Comparison of ENCODE assay signal across 26 mouse cellular contexts in the genomic region with DNA sequence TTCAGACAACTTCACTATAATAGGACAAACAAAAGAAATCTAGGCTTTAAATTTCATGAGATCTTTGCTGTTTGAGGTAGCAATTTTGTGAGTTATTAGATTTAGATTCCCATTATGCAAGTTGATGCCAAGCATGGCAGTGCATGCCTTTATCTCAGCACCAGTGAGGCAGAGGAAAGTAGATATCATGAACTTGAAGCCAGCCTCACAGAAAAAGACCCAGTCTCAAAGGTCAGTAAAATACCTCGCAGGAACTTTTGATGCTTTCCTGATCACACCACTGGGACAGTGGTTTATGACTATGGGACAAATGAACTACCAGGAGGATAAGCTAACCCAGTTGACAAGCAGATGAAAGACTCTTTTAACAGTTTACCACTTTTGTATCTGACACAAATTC. TPM values are rescaled to one million over a fixed set of nuclear protein-coding genes. Genes with fewer than 3 reads are reported as not detected.
DNase-seq lines count a peak whose midpoint lies in the region; ATAC-seq and TF ChIP-seq lines count a peak whose summit lies in the region.
"Had no signal": no experiment of that assay in that cellular context is flagged by ENCODE, and none has a peak within 500 bp of the region (broad histone marks: within the 10 kb centered on the region; RNA-seq: fewer than 3 reads in every experiment).

No protein-coding gene starts in this region.

- peaks cover 64% of the 10 kb centered on the region for H3K79me2 ChIP-seq in MEL (ENCODE audit: control insufficient read depth, insufficient read depth, low read length, poor library complexity)
- peaks cover 100% of the 10 kb centered on the region for H3K79me2 ChIP-seq in myocyte (ENCODE audit: control insufficient read depth, insufficient read depth)

- TF ChIP-seq RAD21 in MEL (IDR thresholded peaks at IDR 0.05; ENCODE audit: low read depth, low read length), result no peak

- no peaks in the 10 kb centered on the region for H3K36me3 ChIP-seq in heart, embryonic 13.5 days
- 0 out of 2 replicates have a peak, but pooled peaks cover 2% of the 10 kb centered on the region for H3K36me3 ChIP-seq in heart, embryonic 11.5 days (ENCODE audit: control insufficient read depth, insufficient read depth, low read length)
- H3K36me3 ChIP-seq in MEL (ENCODE audit: control insufficient read depth in 1 of 2, insufficient read depth in 2 of 2, low read length in 2 of 2), result peaks cover 17 to 53% of the 10 kb centered on the region in 2 experiments
- no peaks in the 10 kb centered on the region for H3K36me3 ChIP-seq in intestine, embryonic 16.5 days (ENCODE audit: control insufficient read depth, insufficient read depth, low read length)
- H3K36me3 ChIP-seq in myocyte (ENCODE audit: control insufficient read depth, insufficient read depth), result no peaks in the 10 kb centered on the region
- H3K36me3 ChIP-seq in hindbrain, embryonic 16.5 days (ENCODE audit: control insufficient read depth, insufficient read depth, low read length), result no peaks in the 10 kb centered on the region
- H3K36me3 ChIP-seq: embryonic facial prominence, embryonic 13.5 days; forebrain, embryonic 12.5 days; forebrain, embryonic 15.5 days; hindbrain, embryonic 12.5 days; hindbrain, embryonic 15.5 days had no signal

- H3K4me1 ChIP-seq in heart, embryonic 13.5 days, result peaks cover 81% of the 10 kb centered on the region
- peaks cover 38% of the 10 kb centered on the region for H3K4me1 ChIP-seq in heart, embryonic 11.5 days (ENCODE audit: control insufficient read depth, insufficient read depth, low read length)
- H3K4me1 ChIP-seq in MEL (ENCODE audit: control insufficient read depth in 1 of 2, insufficient read depth in 2 of 2, low read length in 2 of 2), result peaks cover 18 to 36% of the 10 kb centered on the region in 2 experiments; a peak in 3 of 4 replicates
- H3K4me1 ChIP-seq in intestine, embryonic 16.5 days (ENCODE audit: control insufficient read depth, insufficient read depth, low read length), result peaks cover 33% of the 10 kb centered on the region
- H3K4me1 ChIP-seq in hindbrain, embryonic 16.5 days (ENCODE audit: control insufficient read depth, insufficient read depth, low read depth, low read length), result peaks cover 18% of the 10 kb centered on the region

- no peak for TF ChIP-seq POLR2A in MEL (IDR thresholded peaks at IDR 0.05; ENCODE audit: control insufficient read depth in 1 of 2, insufficient read depth in 1 of 2, low read depth in 1 of 2, low read length in 2 of 2, poor library complexity in 1 of 2)
- TF ChIP-seq POLR2A in myocyte (IDR thresholded peaks at IDR 0.05; ENCODE audit: insufficient read length, low read depth), result no peak

- no peak for ATAC-seq in heart, embryonic 13.5 days (ENCODE audit: extremely low read depth, insufficient number of reproducible peaks, low FRiP score, low TSS enrichment)
- no peak for ATAC-seq in heart, embryonic 11.5 days (replicated peaks; ENCODE audit: insufficient number of reproducible peaks, low FRiP score, low TSS enrichment)
- peak; percentile 68 for ATAC-seq in intestine, embryonic 16.5 days
- ATAC-seq in hindbrain, embryonic 16.5 days, result no peak
- ATAC-seq: activated CD4-positive, CD25-positive, alpha-beta regulatory T cell, adult 4 months; CD4-positive, CD25-positive, alpha-beta regulatory T cell, adult 4 months; forebrain, embryonic 15.5 days had no signal

- H3K4me3 ChIP-seq in heart, embryonic 13.5 days, result no peak overlapping the region
- no peak overlapping the region for H3K4me3 ChIP-seq in heart, embryonic 11.5 days (ENCODE audit: low read depth, low read length)
- H3K4me3 ChIP-seq in MEL (ENCODE audit: control insufficient read depth in 1 of 2, insufficient read depth in 1 of 2, low read depth in 2 of 2, low read length in 2 of 2), result no peak overlapping the region
- no peak overlapping the region for H3K4me3 ChIP-seq in intestine, embryonic 16.5 days (ENCODE audit: low read length)
- no peak overlapping the region for H3K4me3 ChIP-seq in myocyte
- H3K4me3 ChIP-seq in hindbrain, embryonic 16.5 days (ENCODE audit: low read length), result no peak overlapping the region
- H3K4me3 ChIP-seq: embryonic facial prominence, embryonic 10.5 days; embryonic facial prominence, embryonic 13.5 days; erythroblast, embryonic 14.5 days; forebrain, embryonic 12.5 days; forebrain, embryonic 15.5 days; heart, adult 2 months; heart, embryonic 12.5 days; hindbrain, embryonic 12.5 days; hindbrain, embryonic 15.5 days had no signal

- H3ac ChIP-seq in myocyte (ENCODE audit: control insufficient read depth, insufficient read length), result no peak overlapping the region

- peak in 1 of 2 experiments; percentile 13; a peak in 1 of 4 replicates for TF ChIP-seq EP300 in MEL (IDR thresholded peaks at IDR 0.05; ENCODE audit: low read depth in 1 of 2, low read length in 2 of 2)

- H3K9ac ChIP-seq in heart, embryonic 13.5 days, result no peak overlapping the region
- H3K9ac ChIP-seq in heart, embryonic 11.5 days (ENCODE audit: low read depth, low read length), result no peak overlapping the region
- no peak overlapping the region for H3K9ac ChIP-seq in MEL (ENCODE audit: control insufficient read depth, low read depth, low read length, poor library complexity, severe bottlenecking)
- H3K9ac ChIP-seq in intestine, embryonic 16.5 days (ENCODE audit: low read depth, low read length), result no peak overlapping the region
- H3K9ac ChIP-seq in hindbrain, embryonic 16.5 days (ENCODE audit: low read depth, low read length), result no peak overlapping the region
- H3K9ac ChIP-seq: embryonic facial prominence, embryonic 13.5 days; forebrain, embryonic 12.5 days; forebrain, embryonic 15.5 days; heart, embryonic 12.5 days; hindbrain, embryonic 12.5 days; hindbrain, embryonic 15.5 days had no signal

- no peak overlapping the region for H3K4me2 ChIP-seq in heart, embryonic 13.5 days
- no peak overlapping the region for H3K4me2 ChIP-seq in heart, embryonic 11.5 days
- H3K4me2 ChIP-seq in intestine, embryonic 16.5 days (ENCODE audit: low read depth, low read length), result no peak overlapping the region
- peak overlapping the region; percentile 5 for H3K4me2 ChIP-seq in myocyte (ENCODE audit: low read depth)
- no peak overlapping the region for H3K4me2 ChIP-seq in hindbrain, embryonic 16.5 days (ENCODE audit: low read length)
- H3K4me2 ChIP-seq: embryonic facial prominence, embryonic 13.5 days; forebrain, embryonic 12.5 days; forebrain, embryonic 15.5 days; heart, embryonic 12.5 days; hindbrain, embryonic 12.5 days; hindbrain, embryonic 15.5 days had no signal

- no peaks in the 10 kb centered on the region for H3K27me3 ChIP-seq in heart, embryonic 13.5 days (replicated peaks)
- H3K27me3 ChIP-seq in heart, embryonic 11.5 days (ENCODE audit: control insufficient read depth, insufficient read depth, low read length), result no peaks in the 10 kb centered on the region
- H3K27me3 ChIP-seq in MEL (ENCODE audit: control insufficient read depth in 1 of 2, insufficient read depth in 2 of 2, low read length in 2 of 2), result no peaks in the 10 kb centered on the region
- no peaks in the 10 kb centered on the region for H3K27me3 ChIP-seq in intestine, embryonic 16.5 days (replicated peaks; ENCODE audit: control insufficient read depth, insufficient read depth, low read length)
- no peaks in the 10 kb centered on the region for H3K27me3 ChIP-seq in myocyte (ENCODE audit: control insufficient read depth, insufficient read depth, insufficient read length)
- H3K27me3 ChIP-seq in hindbrain, embryonic 16.5 days (replicated peaks; ENCODE audit: control insufficient read depth, insufficient read depth, low read length), result no peaks in the 10 kb centered on the region
- H3K27me3 ChIP-seq: embryonic facial prominence, embryonic 13.5 days; forebrain, embryonic 12.5 days; forebrain, embryonic 15.5 days; heart, embryonic 12.5 days; hindbrain, embryonic 12.5 days; hindbrain, embryonic 15.5 days had no signal

- TF ChIP-seq CTCF in MEL (IDR thresholded peaks at IDR 0.05 in 2 of 3, conservative IDR thresholded peaks at IDR 0.05 in 1 of 3; ENCODE audit: control insufficient read depth in 1 of 3, insufficient read depth in 1 of 3, low read depth in 2 of 3, low read length in 3 of 3, poor library complexity in 1 of 3, severe bottlenecking in 1 of 3), result no peak

- 37% methylated on average over 1 of the region's 1 CpGs for WGBS in heart, embryonic 13.5 days
- 55% methylated on average over 1 of the region's 1 CpGs for WGBS in heart, embryonic 11.5 days (ENCODE audit: insufficient replicate concordance)
- WGBS in intestine, embryonic 16.5 days, result 28% methylated on average over 1 of the region's 1 CpGs
- 79% methylated on average over 1 of the region's 1 CpGs for WGBS in hindbrain, embryonic 16.5 days

- no peaks in the 10 kb centered on the region for H3K9me3 ChIP-seq in heart, embryonic 13.5 days
- H3K9me3 ChIP-seq in heart, embryonic 11.5 days (replicated peaks; ENCODE audit: control insufficient read depth, low read length), result no peaks in the 10 kb centered on the region
- no peaks in the 10 kb centered on the region for H3K9me3 ChIP-seq in MEL (replicated peaks; ENCODE audit: insufficient read depth, low read length)
- no peaks in the 10 kb centered on the region for H3K9me3 ChIP-seq in intestine, embryonic 16.5 days (ENCODE audit: control insufficient read depth, low read length)
- no peaks in the 10 kb centered on the region for H3K9me3 ChIP-seq in hindbrain, embryonic 16.5 days (ENCODE audit: control insufficient read depth, low read length)
- H3K9me3 ChIP-seq: embryonic facial prominence, embryonic 10.5 days; embryonic facial prominence, embryonic 13.5 days; forebrain, embryonic 12.5 days; forebrain, embryonic 15.5 days; heart, embryonic 12.5 days; hindbrain, embryonic 12.5 days; hindbrain, embryonic 15.5 days had no signal

- DNase-seq in MEL (ENCODE audit: low read depth, low spot score), result peak; percentile 37
- DNase-seq: adrenal gland, adult 8-10 months; adrenal gland, postnatal 25 days; cerebellum, adult 11-12 months; cerebellum, adult 8-10 months; cerebellum, postnatal 10 days; cerebellum, postnatal 36 days; embryo, embryonic 11 days; gastrocnemius, postnatal 25 days; heart, adult 2 months; kidney, adult 11 months had no signal

- H3K27ac ChIP-seq in heart, embryonic 13.5 days (replicated peaks), result 0 out of 2 replicates have a peak overlapping the region, but pooled peaks have one; percentile 7
- no peak overlapping the region for H3K27ac ChIP-seq in heart, embryonic 11.5 days (ENCODE audit: low read depth, low read length)
- no peak overlapping the region for H3K27ac ChIP-seq in MEL (ENCODE audit: control insufficient read depth, low read depth, low read length)
- H3K27ac ChIP-seq in intestine, embryonic 16.5 days (ENCODE audit: low read length), result no peak overlapping the region
- H3K27ac ChIP-seq in hindbrain, embryonic 16.5 days (ENCODE audit: low read depth, low read length), result no peak overlapping the region
- H3K27ac ChIP-seq: embryonic facial prominence, embryonic 10.5 days; embryonic facial prominence, embryonic 13.5 days; forebrain, embryonic 12.5 days; forebrain, embryonic 15.5 days; heart, adult 2 months; hindbrain, embryonic 12.5 days; hindbrain, embryonic 15.5 days had no signal

RNA-seq across cellular contexts. Expression of gene Lsm14a, which starts 10.3 kb away (rescaled TPM):
- polyA plus RNA-seq in heart, embryonic 13.5 days (2015; fragmentation: Nextera tagmentation; extraction: Ambion mirVana), result 59.2 and 63.0 TPM in 2 replicates
- polyA plus RNA-seq in heart, embryonic 11.5 days (2014; fragmentation: Nextera tagmentation; extraction: Ambion mirVana), result 41.7 and 46.4 TPM in 2 replicates
- total RNA-seq in MEL (2012; rRNA removed), result 66.4 and 70.1 TPM in 2 replicates
- polyA plus RNA-seq in MEL (2012; ENCODE audit: insufficient read depth in 1 of 2, insufficient read length in 2 of 2, low read depth in 1 of 2, low replicate concordance in 2 of 2, missing spikeins in 1 of 2) (100 to 1,000 TPM; 233 to 371 TPM), myocyte (2012; fragmentation: generic; extraction: Trizol) (69.3 TPM)
- polyA plus RNA-seq in intestine, embryonic 16.5 days (2015; fragmentation: Nextera tagmentation; extraction: Ambion mirVana), result 65.1 and 66.2 TPM in 2 replicates
- polyA plus RNA-seq in hindbrain, embryonic 16.5 days (2015; fragmentation: Nextera tagmentation; extraction: Ambion mirVana), result 50.6 and 55.6 TPM in 2 replicates
